ENCODE assay signal across 22 mouse cellular contexts in the genomic region with DNA sequence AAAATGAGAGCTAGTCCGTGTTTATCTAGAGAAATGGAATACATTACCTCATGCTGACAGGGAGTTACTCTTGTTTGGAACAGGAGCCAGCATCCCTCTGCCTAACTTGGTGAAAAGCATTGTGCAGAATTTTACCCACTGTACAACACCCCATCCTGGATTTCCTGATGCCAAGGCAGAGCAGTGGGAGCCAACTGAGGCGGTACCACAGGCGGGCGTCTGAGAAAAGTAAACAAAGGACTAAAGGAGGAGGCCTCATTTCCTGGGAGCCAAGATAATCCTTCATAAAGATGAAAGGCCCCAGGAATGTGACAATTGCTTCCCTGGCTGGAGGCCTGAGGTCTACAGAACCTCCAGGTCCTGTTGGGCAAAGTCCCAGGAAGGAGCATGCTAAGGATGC.
DNase-seq lines count a peak whose midpoint lies in the region; ATAC-seq and TF ChIP-seq lines count a peak whose summit lies in the region.
"Had no signal": no experiment of that assay in that cellular context is flagged by ENCODE, and none has a peak within 500 bp of the region (broad histone marks: within the 10 kb centered on the region; RNA-seq: fewer than 3 reads in every experiment).

No protein-coding gene starts in this region.

- no peak overlapping the region for H3K4me3 ChIP-seq in embryonic facial prominence, embryonic 14.5 days (ENCODE audit: low read depth, low read length)
- H3K4me3 ChIP-seq in embryonic facial prominence, embryonic 10.5 days = no peak overlapping the region
- H3K4me3 ChIP-seq in intestine, embryonic 15.5 days (replicated peaks) = no peak overlapping the region
- no peak overlapping the region for H3K4me3 ChIP-seq in intestine, postnatal 0 days (ENCODE audit: low read depth, low read length)
- H3K4me3 ChIP-seq: forebrain, embryonic 10.5 days; heart, embryonic 10.5 days; hindbrain, embryonic 10.5 days; limb, embryonic 13.5 days; liver, embryonic 13.5 days; myocyte had no signal

- H3K9me3 ChIP-seq in embryonic facial prominence, embryonic 14.5 days (ENCODE audit: control insufficient read depth, low read length) = no peaks in the 10 kb centered on the region
- H3K9me3 ChIP-seq in embryonic facial prominence, embryonic 10.5 days = no peaks in the 10 kb centered on the region
- H3K9me3 ChIP-seq in intestine, embryonic 15.5 days = no peaks in the 10 kb centered on the region
- no peaks in the 10 kb centered on the region for H3K9me3 ChIP-seq in intestine, postnatal 0 days (ENCODE audit: control insufficient read depth)
- H3K9me3 ChIP-seq: forebrain, embryonic 10.5 days; heart, embryonic 10.5 days; hindbrain, embryonic 10.5 days; limb, embryonic 13.5 days; liver, embryonic 13.5 days had no signal

- ATAC-seq in embryonic facial prominence, embryonic 14.5 days (ENCODE audit: low read depth) = peak; percentile 55; the same call in 1 of the 2 replicates
- peak; percentile 85 for ATAC-seq in intestine, embryonic 15.5 days
- no peak for ATAC-seq in intestine, postnatal 0 days
- ATAC-seq: Patski had no signal

- no peak for TF ChIP-seq CTCF in intestine, postnatal 0 days (IDR thresholded peaks at IDR 0.05; ENCODE audit: low read depth)

- H3K9ac ChIP-seq in embryonic facial prominence, embryonic 14.5 days (ENCODE audit: low read depth, low read length) = no peak overlapping the region
- H3K9ac ChIP-seq in intestine, embryonic 15.5 days = no peak overlapping the region
- no peak overlapping the region for H3K9ac ChIP-seq in intestine, postnatal 0 days (ENCODE audit: low read depth, low read length)
- H3K9ac ChIP-seq: limb, embryonic 13.5 days; liver, embryonic 13.5 days had no signal

- WGBS in embryonic facial prominence, embryonic 14.5 days = 46% methylated on average over 4 of the region's 4 CpGs
- WGBS in embryonic facial prominence, embryonic 10.5 days = 52% methylated on average over 4 of the region's 4 CpGs
- 27% methylated on average over 4 of the region's 4 CpGs for WGBS in intestine, embryonic 15.5 days
- 23% methylated on average over 4 of the region's 4 CpGs for WGBS in intestine, postnatal 0 days

- H3K36me3 ChIP-seq in embryonic facial prominence, embryonic 14.5 days (ENCODE audit: control insufficient read depth, insufficient read depth, low read length) = no peaks in the 10 kb centered on the region
- H3K36me3 ChIP-seq in embryonic facial prominence, embryonic 10.5 days (replicated peaks) = no peaks in the 10 kb centered on the region
- H3K36me3 ChIP-seq in intestine, embryonic 15.5 days = no peaks in the 10 kb centered on the region
- H3K36me3 ChIP-seq in intestine, postnatal 0 days (ENCODE audit: control insufficient read depth, insufficient read depth) = no peaks in the 10 kb centered on the region
- H3K36me3 ChIP-seq: forebrain, embryonic 10.5 days; heart, embryonic 10.5 days; hindbrain, embryonic 10.5 days; limb, embryonic 13.5 days; liver, embryonic 13.5 days had no signal

- H3K4me2 ChIP-seq in embryonic facial prominence, embryonic 14.5 days (ENCODE audit: low read depth, low read length) = no peak overlapping the region
- H3K4me2 ChIP-seq in intestine, embryonic 15.5 days (replicated peaks) = no peak overlapping the region
- H3K4me2 ChIP-seq in intestine, postnatal 0 days (replicated peaks; ENCODE audit: low read depth) = no peak overlapping the region
- H3K4me2 ChIP-seq: limb, embryonic 13.5 days; liver, embryonic 13.5 days had no signal

- H3K27me3 ChIP-seq in embryonic facial prominence, embryonic 14.5 days (replicated peaks; ENCODE audit: control insufficient read depth, insufficient read depth, low read length) = no peaks in the 10 kb centered on the region
- H3K27me3 ChIP-seq in embryonic facial prominence, embryonic 10.5 days (replicated peaks; ENCODE audit: low read depth, poor library complexity, severe bottlenecking) = no peaks in the 10 kb centered on the region
- no peaks in the 10 kb centered on the region for H3K27me3 ChIP-seq in intestine, embryonic 15.5 days (replicated peaks)
- H3K27me3 ChIP-seq in intestine, postnatal 0 days (replicated peaks; ENCODE audit: control insufficient read depth, insufficient read depth, low read length) = no peaks in the 10 kb centered on the region
- H3K27me3 ChIP-seq: limb, embryonic 13.5 days; liver, embryonic 13.5 days had no signal

- no peak overlapping the region for H3K27ac ChIP-seq in embryonic facial prominence, embryonic 14.5 days (replicated peaks; ENCODE audit: low read depth, low read length)
- no peak overlapping the region for H3K27ac ChIP-seq in embryonic facial prominence, embryonic 10.5 days (replicated peaks)
- no peak overlapping the region for H3K27ac ChIP-seq in intestine, embryonic 15.5 days
- H3K27ac ChIP-seq in intestine, postnatal 0 days (ENCODE audit: low read depth, low read length) = no peak overlapping the region
- H3K27ac ChIP-seq: forebrain, embryonic 10.5 days; heart, embryonic 10.5 days; hindbrain, embryonic 10.5 days; kidney, postnatal 0 days; limb, embryonic 13.5 days; liver, embryonic 13.5 days had no signal

- no peaks in the 10 kb centered on the region for H3K4me1 ChIP-seq in embryonic facial prominence, embryonic 14.5 days (ENCODE audit: control insufficient read depth, insufficient read depth, low read length)
- H3K4me1 ChIP-seq in embryonic facial prominence, embryonic 10.5 days = no peaks in the 10 kb centered on the region
- 0 out of 2 replicates have a peak, but pooled peaks cover 3% of the 10 kb centered on the region for H3K4me1 ChIP-seq in intestine, embryonic 15.5 days (replicated peaks)
- peaks cover 4% of the 10 kb centered on the region; the same call in 1 of the 2 replicates for H3K4me1 ChIP-seq in intestine, postnatal 0 days (replicated peaks; ENCODE audit: control insufficient read depth, insufficient read depth, low read length)
- H3K4me1 ChIP-seq: heart, embryonic 10.5 days; hindbrain, embryonic 10.5 days; limb, embryonic 13.5 days; liver, embryonic 13.5 days had no signal

- peak; percentile 20 for DNase-seq in embryonic facial prominence, embryonic 14.5 days (ENCODE audit: low spot score)
- no peak for DNase-seq in embryonic facial prominence, embryonic 10.5 days (ENCODE audit: low spot score)
- peak; percentile 3 for DNase-seq in ovary, adult 18-20 months (ENCODE audit: low spot score)
- DNase-seq in ovary, postnatal 10 days (ENCODE audit: low spot score) = no peak
- peak; percentile 5 for DNase-seq in ovary, postnatal 36 days (ENCODE audit: low spot score)
- DNase-seq in adrenal gland, postnatal 36 days = no peak
- DNase-seq: adrenal gland, adult 8-10 months; cerebellum, adult 11-12 months; cerebellum, postnatal 14 days; kidney, adult 18-20 months; liver, embryonic 13.5 days; retina, postnatal 1 day; thymus, postnatal 25 days had no signal

Comparison
In these comparisons a context has a peak if more than half of its experiments do, and no peak if none do; other contexts are left out.
1. DNase-seq: peak in embryonic facial prominence, embryonic 14.5 days (single experiment), ovary, adult 18-20 months (single experiment) and ovary, postnatal 36 days (single experiment); none in embryonic facial prominence, embryonic 10.5 days (single experiment), ovary, postnatal 10 days (single experiment) and adrenal gland, postnatal 36 days (0 of 2).